Comparison of ENCODE assay signal across 14 mouse cellular contexts in the genomic region with DNA sequence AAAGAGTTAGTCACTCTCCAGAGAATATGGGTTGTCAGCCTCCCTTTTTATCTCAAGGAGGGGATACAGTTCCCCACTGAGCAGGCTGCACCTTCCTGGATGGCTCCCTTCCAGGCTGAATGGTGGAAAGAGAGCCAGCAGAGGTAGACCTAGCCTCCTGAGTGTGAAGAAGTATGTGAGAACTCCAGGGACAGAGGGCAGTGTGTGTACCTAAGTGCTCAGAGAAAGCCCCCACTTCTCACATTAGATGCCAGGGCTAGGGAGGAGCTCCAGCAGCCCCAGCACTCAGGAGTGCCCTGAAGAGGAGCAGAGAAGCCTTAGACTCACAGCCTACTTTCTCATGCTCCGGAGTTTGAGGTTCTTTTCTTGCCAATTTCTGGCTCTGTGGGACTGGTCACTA. TPM values are rescaled to one million over a fixed set of nuclear protein-coding genes. Genes with fewer than 3 reads are reported as not detected.
DNase-seq lines count a peak whose midpoint lies in the region; ATAC-seq and TF ChIP-seq lines count a peak whose summit lies in the region.
"Had no signal": no experiment of that assay in that cellular context is flagged by ENCODE, and none has a peak within 500 bp of the region (broad histone marks: within the 10 kb centered on the region; RNA-seq: fewer than 3 reads in every experiment).

No protein-coding gene starts in this region.

- no peaks in the 10 kb centered on the region for H3K27me3 ChIP-seq in heart, embryonic 15.5 days
- no peaks in the 10 kb centered on the region for H3K27me3 ChIP-seq in liver, adult 2 months (ENCODE audit: control insufficient read depth, insufficient read depth, low read length)
- no peaks in the 10 kb centered on the region for H3K27me3 ChIP-seq in liver, embryonic 11.5 days (replicated peaks; ENCODE audit: control insufficient read depth, insufficient read depth, low read length)
- no peaks in the 10 kb centered on the region for H3K27me3 ChIP-seq in lung, postnatal 0 days (replicated peaks; ENCODE audit: insufficient read depth, low read length)
- no peaks in the 10 kb centered on the region for H3K27me3 ChIP-seq in forebrain, embryonic 14.5 days (replicated peaks; ENCODE audit: control insufficient read depth, insufficient read depth, low read length)
- H3K27me3 ChIP-seq: embryonic facial prominence, embryonic 12.5 days had no signal

- 91% methylated on average over 1 of the region's 1 CpGs for WGBS in heart, embryonic 15.5 days
- 44% methylated on average over 1 of the region's 1 CpGs for WGBS in liver, adult 2 months
- WGBS in liver, embryonic 11.5 days = 92% methylated on average over 1 of the region's 1 CpGs
- WGBS in lung, postnatal 0 days = 56% methylated on average over 1 of the region's 1 CpGs
- WGBS in forebrain, embryonic 14.5 days = 90% methylated on average over 1 of the region's 1 CpGs

- H3K36me3 ChIP-seq in heart, embryonic 15.5 days = peaks cover 15% of the 10 kb centered on the region
- peaks cover 5% of the 10 kb centered on the region; the same call in 1 of the 2 replicates for H3K36me3 ChIP-seq in liver, adult 2 months (ENCODE audit: control insufficient read depth, insufficient read depth, low read length)
- peaks cover 22% of the 10 kb centered on the region for H3K36me3 ChIP-seq in liver, embryonic 11.5 days (ENCODE audit: control insufficient read depth, insufficient read depth, low read length)
- peaks cover 8% of the 10 kb centered on the region for H3K36me3 ChIP-seq in lung, postnatal 0 days (ENCODE audit: insufficient read depth, low read length)
- peaks cover 44% of the 10 kb centered on the region for H3K36me3 ChIP-seq in forebrain, embryonic 14.5 days (ENCODE audit: control insufficient read depth, insufficient read depth, low read length)

- TF ChIP-seq POLR2A in liver, adult 2 months (IDR thresholded peaks at IDR 0.05; ENCODE audit: extremely low read depth, insufficient read depth, low read length) = no peak

- peaks cover 11% of the 10 kb centered on the region; the same call in 1 of the 2 replicates for H3K79me2 ChIP-seq in liver, adult 2 months (ENCODE audit: control insufficient read depth, insufficient read depth, low read length)

- no peak overlapping the region for H3K4me2 ChIP-seq in heart, embryonic 15.5 days
- no peak overlapping the region for H3K4me2 ChIP-seq in liver, embryonic 11.5 days
- H3K4me2 ChIP-seq in lung, postnatal 0 days (replicated peaks; ENCODE audit: low read depth, low read length) = no peak overlapping the region
- H3K4me2 ChIP-seq in forebrain, embryonic 14.5 days (ENCODE audit: low read length) = no peak overlapping the region
- H3K4me2 ChIP-seq: embryonic facial prominence, embryonic 12.5 days had no signal

- no peak overlapping the region for H3K4me3 ChIP-seq in heart, embryonic 15.5 days
- H3K4me3 ChIP-seq in liver, adult 2 months (ENCODE audit: insufficient read depth, low read depth, low read length) = no peak overlapping the region
- H3K4me3 ChIP-seq in liver, embryonic 11.5 days (ENCODE audit: low read depth, low read length) = no peak overlapping the region
- H3K4me3 ChIP-seq in lung, postnatal 0 days (ENCODE audit: low read depth, low read length) = no peak overlapping the region
- H3K4me3 ChIP-seq in forebrain, embryonic 14.5 days (ENCODE audit: low read depth, low read length) = no peak overlapping the region
- H3K4me3 ChIP-seq: embryonic facial prominence, embryonic 12.5 days; myocyte had no signal

- intact Hi-C loops in heart, postnatal 25 days (cut with DNase I) = no loop called here

- H3K27ac ChIP-seq in heart, embryonic 15.5 days = peak overlapping the region; percentile 11; the same call in 1 of the 2 replicates
- H3K27ac ChIP-seq in liver, adult 2 months (replicated peaks; ENCODE audit: insufficient read depth, low read depth, low read length) = peak overlapping the region; percentile 37
- H3K27ac ChIP-seq in liver, embryonic 11.5 days (ENCODE audit: low read depth, low read length) = no peak overlapping the region
- peak overlapping the region; percentile 57; the same call in 1 of the 2 replicates for H3K27ac ChIP-seq in lung, postnatal 0 days (ENCODE audit: low read length)
- no peak overlapping the region for H3K27ac ChIP-seq in forebrain, embryonic 14.5 days (ENCODE audit: low read depth, low read length)
- H3K27ac ChIP-seq: embryonic facial prominence, embryonic 12.5 days; kidney, postnatal 0 days had no signal

- TF ChIP-seq EP300 in lung, postnatal 0 days (IDR thresholded peaks at IDR 0.05) = no peak

- H3K9ac ChIP-seq in heart, embryonic 15.5 days = no peak overlapping the region
- no peak overlapping the region for H3K9ac ChIP-seq in liver, adult 2 months (ENCODE audit: low read depth, low read length)
- H3K9ac ChIP-seq in liver, embryonic 11.5 days (ENCODE audit: low read depth, low read length) = no peak overlapping the region
- H3K9ac ChIP-seq in lung, postnatal 0 days (replicated peaks; ENCODE audit: low read depth) = no peak overlapping the region
- H3K9ac ChIP-seq in forebrain, embryonic 14.5 days (ENCODE audit: low read length) = no peak overlapping the region
- H3K9ac ChIP-seq: embryonic facial prominence, embryonic 12.5 days had no signal

- no peak for DNase-seq in heart, postnatal 25 days (ENCODE audit: low spot score)
- no peak for DNase-seq in liver, adult 2 months (ENCODE audit: extremely low read depth, low read depth, low spot score)
- DNase-seq in liver, embryonic 11.5 days (ENCODE audit: low spot score) = no peak
- DNase-seq in lung, postnatal 0 days (ENCODE audit: low spot score) = peak; percentile 67
- DNase-seq in forebrain, embryonic 14.5 days (ENCODE audit: low spot score) = no peak
- DNase-seq: cerebellum, postnatal 25 days; spleen, adult 18-20 months; thymus, postnatal 25 days had no signal

- no peak for TF ChIP-seq CTCF in liver, adult 2 months (IDR thresholded peaks at IDR 0.05; ENCODE audit: low read depth, low read length)
- peak; percentile 26; the same call in 1 of the 2 replicates for TF ChIP-seq CTCF in lung, postnatal 0 days (IDR thresholded peaks at IDR 0.05)

- no peaks in the 10 kb centered on the region for H3K9me3 ChIP-seq in heart, embryonic 15.5 days (replicated peaks)
- H3K9me3 ChIP-seq in liver, embryonic 11.5 days (ENCODE audit: control insufficient read depth, low read length) = no peaks in the 10 kb centered on the region
- no peaks in the 10 kb centered on the region for H3K9me3 ChIP-seq in lung, postnatal 0 days (ENCODE audit: low read length)
- H3K9me3 ChIP-seq in forebrain, embryonic 14.5 days (replicated peaks; ENCODE audit: control insufficient read depth, low read length) = no peaks in the 10 kb centered on the region
- H3K9me3 ChIP-seq: embryonic facial prominence, embryonic 12.5 days had no signal

- no peak for ATAC-seq in heart, embryonic 15.5 days (replicated peaks; ENCODE audit: insufficient number of reproducible peaks, insufficient read depth, low FRiP score, low read depth)
- ATAC-seq in liver, embryonic 11.5 days (replicated peaks; ENCODE audit: low FRiP score) = no peak
- ATAC-seq in common myeloid progenitor, adult 5-6 weeks (replicated peaks; ENCODE audit: low read depth, poor library complexity, severe bottlenecking) = peak; percentile 32; the same call in 1 of the 2 replicates
- peak; percentile 92 for ATAC-seq in lung, postnatal 0 days
- ATAC-seq in forebrain, embryonic 14.5 days = no peak
- ATAC-seq: inflammation-experienced regulatory T-cells, adult 6 months had no signal

- peaks cover 33% of the 10 kb centered on the region for H3K4me1 ChIP-seq in heart, embryonic 15.5 days (replicated peaks)
- H3K4me1 ChIP-seq in liver, adult 2 months (ENCODE audit: control insufficient read depth, insufficient read depth, low read length) = peaks cover 36% of the 10 kb centered on the region
- peaks cover 18% of the 10 kb centered on the region for H3K4me1 ChIP-seq in liver, embryonic 11.5 days (replicated peaks; ENCODE audit: control insufficient read depth, insufficient read depth, low read length)
- H3K4me1 ChIP-seq in lung, postnatal 0 days (ENCODE audit: insufficient read depth, low read depth, low read length) = peaks cover 3% of the 10 kb centered on the region; the same call in 1 of the 2 replicates
- no peaks in the 10 kb centered on the region for H3K4me1 ChIP-seq in forebrain, embryonic 14.5 days (ENCODE audit: control insufficient read depth, insufficient read depth, low read length)
- H3K4me1 ChIP-seq: embryonic facial prominence, embryonic 12.5 days had no signal

RNA-seq across cellular contexts. Expression of gene Tbxas1, which starts 59.0 kb away (rescaled TPM):
- 1.5 and 2.9 TPM in 2 replicates for polyA plus RNA-seq in heart, embryonic 15.5 days (2015; fragmentation: Nextera tagmentation; extraction: Ambion mirVana)
- total RNA-seq in heart, postnatal 25 days (2021) = 1 to 10 TPM; 1.8 to 2.0 TPM
- 3.5 and 4.9 TPM in 2 replicates for total RNA-seq in liver, adult 2 months (2014; rRNA removed)
- polyA plus RNA-seq in liver, adult 2 months (2012; rRNA removed) = 0.61 and 1.1 TPM in 2 replicates
- 11.5 and 12.0 TPM in 2 replicates for polyA plus RNA-seq in liver, embryonic 11.5 days (2014; fragmentation: Nextera tagmentation; extraction: Ambion mirVana)
- total RNA-seq in common myeloid progenitor, adult 5-6 weeks (2017) = 23.1 and 33.0 TPM in 2 replicates
- 5.3 and 5.5 TPM in 2 replicates for polyA plus RNA-seq in lung, postnatal 0 days (2015; fragmentation: Nextera tagmentation; extraction: Ambion mirVana)
- polyA plus RNA-seq in forebrain, embryonic 14.5 days (2014; fragmentation: Nextera tagmentation; extraction: Ambion mirVana) = 1.2 and 1.6 TPM in 2 replicates
- polyA plus RNA-seq: myocyte had no signal

RNA-seq across cellular contexts. Expression of gene Hipk2, which starts 59.7 kb away (rescaled TPM):
- 8.8 and 11.2 TPM in 2 replicates for polyA plus RNA-seq in heart, embryonic 15.5 days (2015; fragmentation: Nextera tagmentation; extraction: Ambion mirVana)
- total RNA-seq in heart, postnatal 25 days (2021) = 10 to 100 TPM; 97.0 to 99.4 TPM
- 8.5 and 10.4 TPM in 2 replicates for total RNA-seq in liver, adult 2 months (2014; rRNA removed)
- polyA plus RNA-seq in liver, adult 2 months (2012; rRNA removed) = 22.2 and 23.5 TPM in 2 replicates
- polyA plus RNA-seq in liver, embryonic 11.5 days (2014; fragmentation: Nextera tagmentation; extraction: Ambion mirVana) = 21.4 and 27.4 TPM in 2 replicates
- 10.3 and 16.4 TPM in 2 replicates for total RNA-seq in common myeloid progenitor, adult 5-6 weeks (2017)
- polyA plus RNA-seq in lung, postnatal 0 days (2015; fragmentation: Nextera tagmentation; extraction: Ambion mirVana) = 18.4 and 23.0 TPM in 2 replicates
- polyA plus RNA-seq in forebrain, embryonic 14.5 days (2014; fragmentation: Nextera tagmentation; extraction: Ambion mirVana) = 16.0 and 19.1 TPM in 2 replicates

Comparison
In these comparisons a context has a peak if more than half of its experiments do, and no peak if none do; other contexts are left out.
1. H3K27ac ChIP-seq: peak in heart, embryonic 15.5 days (single experiment), liver, adult 2 months (single experiment) and lung, postnatal 0 days (single experiment); none in liver, embryonic 11.5 days (single experiment) and forebrain, embryonic 14.5 days (single experiment).
2. ATAC-seq: peak in common myeloid progenitor, adult 5-6 weeks (single experiment) and lung, postnatal 0 days (single experiment); none in heart, embryonic 15.5 days (single experiment), liver, embryonic 11.5 days (single experiment) and forebrain, embryonic 14.5 days (single experiment).